Mouse (Mus musculus) MEL (cell line): ENCODE measurements around the gene Calm3. TPM values are rescaled to one million over a fixed set of nuclear protein-coding genes. Genes with fewer than 3 reads are reported as not detected.

ENCODE experiments used
- DNase-seq: peaks from one replicate; pipeline ENCODE4 v3.0.0; 2011; ENCODE audit warnings: low read depth, low spot score
- H3K27ac ChIP-seq: 2 replicates; pipeline ENCODE4 v1.5.1; 2012; ENCODE audit warnings: low read depth, mild to moderate bottlenecking, control low read depth, low read length, moderate library complexity; ENCODE audit not compliant: control insufficient read depth
- H3K27me3 ChIP-seq, 2 experiments: fragments of 150-350 bp in 1 of 2; sonication (generic) in 1 of 2; 2 replicates each; pipeline ENCODE4 v1.6.1; 2012; ENCODE audit warnings: low read length in 2 of 2, mild to moderate bottlenecking in 2 of 2, improper control_type of control experiment in 1 of 2, moderate library complexity in 1 of 2; ENCODE audit not compliant: insufficient read depth in 2 of 2, control insufficient read depth in 1 of 2
- H3K36me3 ChIP-seq, 2 experiments: 2 replicates each; pipeline ENCODE4 v1.6.1; 2012 to 2014; ENCODE audit warnings: low read length in 2 of 2, improper control_type of control experiment in 1 of 2, inconsistent platforms in 1 of 2, mild to moderate bottlenecking in 1 of 2; ENCODE audit not compliant: insufficient read depth in 2 of 2, control insufficient read depth in 1 of 2
- H3K4me1 ChIP-seq, 2 experiments: fragments of 150-350 bp in 1 of 2; sonication (generic) in 1 of 2; 2 replicates each; pipeline ENCODE4 v1.6.1; 2012; ENCODE audit warnings: low read length in 2 of 2, improper control_type of control experiment in 1 of 2, mild to moderate bottlenecking in 1 of 2; ENCODE audit not compliant: insufficient read depth in 2 of 2, control insufficient read depth in 1 of 2
- H3K4me3 ChIP-seq, 2 experiments: fragments of 150-350 bp in 1 of 2; sonication (generic) in 1 of 2; 2 replicates each; pipeline ENCODE4 v1.5.1; 2012; ENCODE audit warnings: low read depth in 2 of 2, low read length in 2 of 2, mild to moderate bottlenecking in 2 of 2, moderate library complexity in 2 of 2, control low read depth in 1 of 2, improper control_type of control experiment in 1 of 2; ENCODE audit not compliant: control insufficient read depth in 1 of 2, insufficient read depth in 1 of 2
- H3K79me2 ChIP-seq: 2 replicates; pipeline ENCODE4 v1.6.1; 2012; ENCODE audit warnings: mild to moderate bottlenecking, low read length, moderate library complexity; ENCODE audit not compliant: control insufficient read depth, poor library complexity, insufficient read depth
- H3K9ac ChIP-seq: 2 replicates; pipeline ENCODE4 v1.6.1; 2012; ENCODE audit warnings: low read depth, mild to moderate bottlenecking, control low read depth, low read length, moderate library complexity; ENCODE audit not compliant: control insufficient read depth, poor library complexity, severe bottlenecking
- H3K9me3 ChIP-seq: fragments of 150-350 bp; sonication (generic); replicated peaks from 2 replicates; pipeline ENCODE4 v1.6.1; 2012; ENCODE audit warnings: mild to moderate bottlenecking, low read length, improper control_type of control experiment, moderate library complexity; ENCODE audit not compliant: insufficient read depth
- ELF1 ChIP-seq: IDR thresholded peaks from 2 replicates; pipeline ENCODE4 v1.6.1; 2014; ENCODE audit warnings: low read depth, mild to moderate bottlenecking, inconsistent platforms, low read length, improper control_type of control experiment, moderate library complexity
- ETS1 ChIP-seq: IDR thresholded peaks from 2 replicates; pipeline ENCODE4 v1.6.1; 2012; ENCODE audit warnings: low read depth, mild to moderate bottlenecking, inconsistent platforms, low read length, improper control_type of control experiment, moderate library complexity
- GABPA ChIP-seq: IDR thresholded peaks from 2 replicates; pipeline ENCODE4 v1.6.1; 2012; ENCODE audit warnings: low read depth, mild to moderate bottlenecking, inconsistent platforms, low read length, improper control_type of control experiment, moderate library complexity
- HCFC1 ChIP-seq: IDR thresholded peaks from 2 replicates; pipeline ENCODE4 v1.6.1; 2012; ENCODE audit warnings: low read depth, mild to moderate bottlenecking, inconsistent platforms, low read length, improper control_type of control experiment, moderate library complexity
- MAFK ChIP-seq: IDR thresholded peaks from 2 replicates; pipeline ENCODE4 v1.6.1; 2011; ENCODE audit warnings: low read depth, mild to moderate bottlenecking, low read length, improper control_type of control experiment, borderline replicate concordance
- MAX ChIP-seq: IDR thresholded peaks from 2 replicates; pipeline ENCODE4 v1.6.1; 2011; ENCODE audit warnings: low read length, improper control_type of control experiment
- MEF2A ChIP-seq: IDR thresholded peaks from 2 replicates; pipeline ENCODE4 v1.6.1; 2014; ENCODE audit warnings: low read depth, mild to moderate bottlenecking, inconsistent platforms, low read length, improper control_type of control experiment; ENCODE audit not compliant: poor library complexity, insufficient replicate concordance, severe bottlenecking; ENCODE audit errors: extremely low read depth
- MXI1 ChIP-seq: IDR thresholded peaks from 2 replicates; pipeline ENCODE4 v1.6.1; 2011; ENCODE audit warnings: mild to moderate bottlenecking, low read depth, low read length, improper control_type of control experiment
- NELFE ChIP-seq: IDR thresholded peaks from 2 replicates; pipeline ENCODE4 v1.6.1; 2011; ENCODE audit warnings: low read depth, low read length, improper control_type of control experiment
- RCOR1 ChIP-seq: IDR thresholded peaks from 2 replicates; pipeline ENCODE4 v1.6.1; 2012; ENCODE audit warnings: low read depth, mild to moderate bottlenecking, inconsistent platforms, low read length, improper control_type of control experiment
- SIN3A ChIP-seq: IDR thresholded peaks from 2 replicates; pipeline ENCODE4 v1.6.1; 2012; ENCODE audit warnings: low read length, improper control_type of control experiment, inconsistent platforms
- TCF12 ChIP-seq: IDR thresholded peaks from 2 replicates; pipeline ENCODE4 v1.6.1; 2014; ENCODE audit warnings: low read depth, mild to moderate bottlenecking, inconsistent platforms, low read length, improper control_type of control experiment, moderate library complexity
- UBTF ChIP-seq: IDR thresholded peaks from 2 replicates; pipeline ENCODE4 v1.6.1; 2012; ENCODE audit warnings: low read depth, mild to moderate bottlenecking, inconsistent platforms, low read length, improper control_type of control experiment, moderate library complexity, borderline replicate concordance; ENCODE audit not compliant: insufficient read depth
- ZKSCAN1 ChIP-seq: IDR thresholded peaks from 2 replicates; pipeline ENCODE4 v1.6.1; 2012; ENCODE audit warnings: low read depth, mild to moderate bottlenecking, inconsistent platforms, low read length, improper control_type of control experiment, moderate library complexity
- ZMIZ1 ChIP-seq: IDR thresholded peaks from 2 replicates; pipeline ENCODE4 v1.6.1; 2012; ENCODE audit warnings: low read depth, mild to moderate bottlenecking, inconsistent platforms, low read length, improper control_type of control experiment, moderate library complexity
- polyA plus RNA-seq, 2 experiments: library from polyadenylated mRNA; stranded (reverse) in 1 of 2; unstranded in 1 of 2; fragments of >175 nt in 1 of 2; fragments of >200 nt in 1 of 2; gene quantifications; 2 replicates each; pipeline versions ENCODE4 v1.2.1 to v1.2.4; 2012; ENCODE audit warnings: low replicate concordance in 2 of 2, low read depth in 1 of 2; ENCODE audit not compliant: insufficient read length in 2 of 2, insufficient read depth in 1 of 2, missing spikeins in 1 of 2
- total RNA-seq: library from RNA; depleted of rRNA; stranded (reverse); fragments of 300-350 nt; gene quantifications from 2 replicates; pipeline ENCODE4 v1.2.3, GENCODE M21; 2012

The Calm3 gene
- total and polyA plus RNA-seq, 3 experiments = 482 to 1,030 (median 515) TPM

- no peak overlapping the region for H3K9ac ChIP-seq
- no peak for TF ChIP-seq NELFE
- TF ChIP-seq ZKSCAN1 = no peak
- no peak for TF ChIP-seq MXI1
- no peak for TF ChIP-seq MAX
- TF ChIP-seq SIN3A = no peak
- no peak for TF ChIP-seq MEF2A
- TF ChIP-seq UBTF = no peak
- TF ChIP-seq, all 39 proteins: peak for 0
- no peaks in the 10 kb centered on the region; a peak in 1 of 4 replicates for H3K4me1 ChIP-seq
- H3K79me2 ChIP-seq = no peaks in the 10 kb centered on the region; the same call in 1 of the 2 replicates
- DNase-seq = no peak
- peaks cover 0 to 4% of the 10 kb centered on the region in 2 experiments; a peak in 2 of 4 replicates for H3K36me3 ChIP-seq
- no peaks in the 10 kb centered on the region for H3K9me3 ChIP-seq
- no peak overlapping the region for H3K4me3 ChIP-seq
- no peak overlapping the region for H3K27ac ChIP-seq
- no peaks in the 10 kb centered on the region for H3K27me3 ChIP-seq
Measured at GRCm38 (mm10) chr7:16872478-16872877, 51.4 kb downstream of the Calm3 start.

- Histone ChIP-seq H3K27me3 (no peaks in the 10 kb centered on the region), H3K36me3 (peaks cover 0 to 4% of the 10 kb centered on the region in 2 experiments; a peak in 2 of 4 replicates), H3K27ac (no peak overlapping the region), H3K4me1 (no peaks in the 10 kb centered on the region; a peak in 1 of 4 replicates), H3K9ac (no peak overlapping the region), H3K9me3 (no peaks in the 10 kb centered on the region), H3K4me3 (no peak overlapping the region), H3K79me2 (no peaks in the 10 kb centered on the region; the same call in 1 of the 2 replicates)
- DNase-seq = peak; percentile 51
- TF ChIP-seq ZMIZ1 (no peak), ELF1 (no peak), GABPA (no peak), ETS1 (no peak), HCFC1 (no peak), MAFK (no peak), SIN3A (no peak), UBTF (no peak), TCF12 (no peak), MAX (no peak), RCOR1 (no peak), MEF2A (no peak)
Measured at GRCm38 (mm10) chr7:16871600-16871999, 52.3 kb downstream of the Calm3 start.
